Mouse (Mus musculus): ENCODE data around the gene Olfr1093. TPM values are rescaled to one million over a fixed set of nuclear protein-coding genes. Genes with fewer than 3 reads are reported as not detected.

Olfr1093 gene
- polyA plus RNA-seq (2015; fragmentation: Nextera tagmentation; extraction: Ambion mirVana), result not detected in 2 replicates

DNA sequence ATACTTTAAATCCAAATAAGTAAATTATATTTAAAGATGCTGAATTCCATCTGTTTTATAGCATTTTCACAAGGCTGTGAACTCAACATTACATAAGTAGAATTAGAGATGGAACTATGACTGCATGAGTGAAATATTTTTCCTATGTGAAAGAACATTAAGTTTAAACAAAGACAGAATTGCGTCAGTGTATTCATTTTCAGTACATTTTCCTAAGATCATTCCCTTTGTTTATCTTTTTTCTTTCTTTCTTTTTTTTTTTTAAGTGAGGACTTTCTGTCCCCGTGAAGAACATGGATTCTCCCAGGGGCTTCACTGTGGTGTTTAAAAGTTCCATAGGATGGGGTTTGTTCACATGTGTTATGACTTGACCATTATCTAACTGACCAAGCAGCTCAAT lies at the start of gene Olfr1093:
Gene Olfr1093 (plus strand): TSS at position 301 of the 400 bp plus-strand sequence.
- no peak within 1 kb of the TSS for H3K4me2 ChIP-seq (replicated peaks; ENCODE audit: low read depth)
- WGBS, result 52% methylated on average over 2 of the region's 2 CpGs
- DNase-seq (ENCODE audit: low spot score) (no peak), ATAC-seq (ENCODE audit: low FRiP score, low TSS enrichment) (no peak)
- TF ChIP-seq CTCF (IDR thresholded peaks at IDR 0.05; ENCODE audit: low read depth) (no peak), EP300 (optimal IDR thresholded peaks at IDR 0.05) (no peak)
- H3K9me3 ChIP-seq (ENCODE audit: control insufficient read depth, low read length), result no peaks in the 10 kb centered on the region
- H3K27me3 ChIP-seq (ENCODE audit: control insufficient read depth, insufficient read depth, low read length), result no peaks in the 10 kb centered on the region
- H3K4me3 ChIP-seq (ENCODE audit: low read depth, low read length), result no peak within 1 kb of the TSS
- no peak within 1 kb of the TSS for H3K27ac ChIP-seq (replicated peaks)
- H3K4me1 ChIP-seq (replicated peaks; ENCODE audit: control insufficient read depth, insufficient read depth), result no peaks in the 10 kb centered on the region
- no peaks in the 10 kb centered on the region for H3K36me3 ChIP-seq (ENCODE audit: control insufficient read depth, insufficient read depth, low read length)
- H3K9ac ChIP-seq (ENCODE audit: low read length), result no peak within 1 kb of the TSS

DNA sequence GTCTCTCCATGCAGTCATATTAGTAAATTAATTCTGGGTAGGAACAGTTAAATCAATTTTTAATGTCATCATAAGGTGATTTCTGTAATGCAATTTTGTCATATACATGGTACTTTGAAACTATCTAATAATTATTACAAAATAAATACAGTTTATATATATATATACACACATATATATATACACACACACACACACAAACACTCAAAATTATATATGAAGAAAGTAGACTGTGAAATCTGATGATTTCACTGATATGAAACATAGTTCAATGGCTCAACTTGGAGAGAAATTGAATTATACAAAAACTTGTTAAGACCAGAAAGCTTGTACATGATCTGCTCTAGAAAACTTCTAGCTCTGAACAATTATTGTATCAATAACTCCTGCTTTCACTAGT lies 48.7 kb upstream of the Olfr1093 start, which contains the start of gene Olfr1089:
Gene Olfr1089 (minus strand): TSS at position 101 of the 400 bp plus-strand sequence.
- no peak within 1 kb of the TSS for H3K4me3 ChIP-seq (ENCODE audit: low read depth, low read length)
- no peak within 1 kb of the TSS for H3K27ac ChIP-seq (replicated peaks)
- H3K9me3 ChIP-seq (ENCODE audit: control insufficient read depth, low read length), result no peaks in the 10 kb centered on the region
- H3K9ac ChIP-seq (ENCODE audit: low read length), result no peak within 1 kb of the TSS
- no peaks in the 10 kb centered on the region for H3K4me1 ChIP-seq (replicated peaks; ENCODE audit: control insufficient read depth, insufficient read depth)
- H3K27me3 ChIP-seq (ENCODE audit: control insufficient read depth, insufficient read depth, low read length), result no peaks in the 10 kb centered on the region
- TF ChIP-seq EP300 (optimal IDR thresholded peaks at IDR 0.05) (no peak), CTCF (IDR thresholded peaks at IDR 0.05; ENCODE audit: low read depth) (no peak)
- H3K4me2 ChIP-seq (replicated peaks; ENCODE audit: low read depth), result no peak within 1 kb of the TSS
- H3K36me3 ChIP-seq (ENCODE audit: control insufficient read depth, insufficient read depth, low read length), result no peaks in the 10 kb centered on the region
- DNase-seq (ENCODE audit: low spot score) (no peak), ATAC-seq (ENCODE audit: low FRiP score, low TSS enrichment) (no peak)

GRCm38 (mm10) chr2:86758893-86759292 lies 23.4 kb upstream of the Olfr1093 start, which contains the start of gene Olfr1090:
Olfr1090 (minus strand) TSS chr2:86758993.
- Histone ChIP-seq H3K27me3 (ENCODE audit: control insufficient read depth, insufficient read depth, low read length) (no peaks in the 10 kb centered on the region), H3K4me3 (ENCODE audit: low read depth, low read length) (no peak within 1 kb of the TSS), H3K4me1 (replicated peaks; ENCODE audit: control insufficient read depth, insufficient read depth) (no peaks in the 10 kb centered on the region), H3K4me2 (replicated peaks; ENCODE audit: low read depth) (no peak within 1 kb of the TSS), H3K27ac (replicated peaks) (no peak within 1 kb of the TSS), H3K9ac (ENCODE audit: low read length) (no peak within 1 kb of the TSS), H3K9me3 (ENCODE audit: control insufficient read depth, low read length) (no peaks in the 10 kb centered on the region), H3K36me3 (ENCODE audit: control insufficient read depth, insufficient read depth, low read length) (no peaks in the 10 kb centered on the region)
- TF ChIP-seq EP300 (optimal IDR thresholded peaks at IDR 0.05), result no peak
- TF ChIP-seq CTCF (IDR thresholded peaks at IDR 0.05; ENCODE audit: low read depth), result no peak
- no peak for ATAC-seq (ENCODE audit: low FRiP score, low TSS enrichment)
- WGBS, result 83% methylated on average over 1 of the region's 1 CpGs
- no peak for DNase-seq (ENCODE audit: low spot score)

- Histone ChIP-seq H3K4me2 (replicated peaks; ENCODE audit: low read depth) (no peak overlapping the region), H3K27ac (replicated peaks) (no peak overlapping the region), H3K27me3 (ENCODE audit: control insufficient read depth, insufficient read depth, low read length) (no peaks in the 10 kb centered on the region), H3K4me3 (ENCODE audit: low read depth, low read length) (no peak overlapping the region), H3K36me3 (ENCODE audit: control insufficient read depth, insufficient read depth, low read length) (no peaks in the 10 kb centered on the region), H3K4me1 (replicated peaks; ENCODE audit: control insufficient read depth, insufficient read depth) (no peaks in the 10 kb centered on the region), H3K9me3 (ENCODE audit: control insufficient read depth, low read length) (no peaks in the 10 kb centered on the region), H3K9ac (ENCODE audit: low read length) (no peak overlapping the region)
- DNase-seq (ENCODE audit: low spot score) (no peak), ATAC-seq (ENCODE audit: low FRiP score, low TSS enrichment) (no peak)
- TF ChIP-seq CTCF (IDR thresholded peaks at IDR 0.05; ENCODE audit: low read depth), result no peak
- no peak for TF ChIP-seq EP300 (optimal IDR thresholded peaks at IDR 0.05)
- WGBS, result 99% methylated on average over 6 of the region's 6 CpGs
Observed at GRCm38 (mm10) chr2:86761050-86761449, 21.2 kb upstream of the Olfr1093 start.

GRCm38 (mm10) chr2:86809918-86810317 lies 27.6 kb downstream of the Olfr1093 start, which contains the start of gene Olfr141:
Olfr141 (minus strand) TSS chr2:86810018.
- no peaks in the 10 kb centered on the region for H3K9me3 ChIP-seq (ENCODE audit: control insufficient read depth, low read length)
- ATAC-seq (ENCODE audit: low FRiP score, low TSS enrichment), result no peak

GRCm38 (mm10) chr2:86824363-86824762 lies 42.1 kb downstream of the Olfr1093 start, which contains the start of gene Olfr1094:
Olfr1094 (plus strand) TSS chr2:86824663.
- no peak for ATAC-seq (ENCODE audit: low FRiP score, low TSS enrichment)
- Histone ChIP-seq H3K9me3 (ENCODE audit: control insufficient read depth, low read length) (no peaks in the 10 kb centered on the region), H3K4me2 (replicated peaks; ENCODE audit: low read depth) (no peak within 1 kb of the TSS), H3K4me1 (replicated peaks; ENCODE audit: control insufficient read depth, insufficient read depth) (no peaks in the 10 kb centered on the region), H3K27me3 (ENCODE audit: control insufficient read depth, insufficient read depth, low read length) (no peaks in the 10 kb centered on the region), H3K4me3 (ENCODE audit: low read depth, low read length) (no peak within 1 kb of the TSS), H3K27ac (replicated peaks) (no peak within 1 kb of the TSS), H3K9ac (ENCODE audit: low read length) (no peak within 1 kb of the TSS), H3K36me3 (ENCODE audit: control insufficient read depth, insufficient read depth, low read length) (no peaks in the 10 kb centered on the region)
- DNase-seq (ENCODE audit: low spot score), result no peak
- TF ChIP-seq CTCF (IDR thresholded peaks at IDR 0.05; ENCODE audit: low read depth), result no peak

More at GRCm38 (mm10) chr2:86809918-86810317, 27.6 kb downstream of the Olfr1093 start, which contains the start of gene Olfr141:
- Histone ChIP-seq H3K27ac (replicated peaks) (no peak within 1 kb of the TSS), H3K36me3 (ENCODE audit: control insufficient read depth, insufficient read depth, low read length) (no peaks in the 10 kb centered on the region), H3K4me3 (ENCODE audit: low read depth, low read length) (no peak within 1 kb of the TSS), H3K4me2 (replicated peaks; ENCODE audit: low read depth) (no peak within 1 kb of the TSS), H3K4me1 (replicated peaks; ENCODE audit: control insufficient read depth, insufficient read depth) (no peaks in the 10 kb centered on the region), H3K27me3 (ENCODE audit: control insufficient read depth, insufficient read depth, low read length) (no peaks in the 10 kb centered on the region), H3K9ac (ENCODE audit: low read length) (no peak within 1 kb of the TSS)
- no peak for DNase-seq (ENCODE audit: low spot score)
- TF ChIP-seq EP300 (optimal IDR thresholded peaks at IDR 0.05) (no peak), CTCF (IDR thresholded peaks at IDR 0.05; ENCODE audit: low read depth) (no peak)

Other genes with a start within 250 kb of the Olfr1093 start
- not detected in 2 replicates for gene Olfr1079, start 240.0 kb upstream of the Olfr1093 start, polyA plus RNA-seq (2015; fragmentation: Nextera tagmentation; extraction: Ambion mirVana)
- gene Olfr1080, start 224.2 kb upstream of the Olfr1093 start, polyA plus RNA-seq (2015; fragmentation: Nextera tagmentation; extraction: Ambion mirVana), result not detected in 2 replicates
- gene Olfr1082, start 183.5 kb upstream of the Olfr1093 start, polyA plus RNA-seq (2015; fragmentation: Nextera tagmentation; extraction: Ambion mirVana), result not detected in 2 replicates
- gene Olfr1084, start 142.8 kb upstream of the Olfr1093 start, polyA plus RNA-seq (2015; fragmentation: Nextera tagmentation; extraction: Ambion mirVana), result not detected in 2 replicates
- not detected in 2 replicates for gene Olfr1085, start 120.5 kb upstream of the Olfr1093 start, polyA plus RNA-seq (2015; fragmentation: Nextera tagmentation; extraction: Ambion mirVana)
- not detected in 2 replicates for gene Olfr1086, start 102.4 kb upstream of the Olfr1093 start, polyA plus RNA-seq (2015; fragmentation: Nextera tagmentation; extraction: Ambion mirVana)
- gene Olfr1087, start 84.1 kb upstream of the Olfr1093 start, polyA plus RNA-seq (2015; fragmentation: Nextera tagmentation; extraction: Ambion mirVana), result not detected in 2 replicates
- not detected in 2 replicates for gene Olfr1089, start 48.8 kb upstream of the Olfr1093 start, polyA plus RNA-seq (2015; fragmentation: Nextera tagmentation; extraction: Ambion mirVana)
- gene Olfr1090, start 23.5 kb upstream of the Olfr1093 start, polyA plus RNA-seq (2015; fragmentation: Nextera tagmentation; extraction: Ambion mirVana), result not detected in 2 replicates
- not detected in 2 replicates for gene Olfr141, start 27.5 kb downstream of the Olfr1093 start, polyA plus RNA-seq (2015; fragmentation: Nextera tagmentation; extraction: Ambion mirVana)
- 0.06 TPM in 1 of 2 replicates, not detected in the other for gene Olfr1094, start 42.2 kb downstream of the Olfr1093 start, polyA plus RNA-seq (2015; fragmentation: Nextera tagmentation; extraction: Ambion mirVana)
- gene Olfr1095, start 69.2 kb downstream of the Olfr1093 start, polyA plus RNA-seq (2015; fragmentation: Nextera tagmentation; extraction: Ambion mirVana), result not detected in 2 replicates
- not detected in 2 replicates for gene Gm13723, start 92.3 kb downstream of the Olfr1093 start, polyA plus RNA-seq (2015; fragmentation: Nextera tagmentation; extraction: Ambion mirVana)
- gene Olfr1097, start 109.7 kb downstream of the Olfr1093 start, polyA plus RNA-seq (2015; fragmentation: Nextera tagmentation; extraction: Ambion mirVana), result not detected in 2 replicates
- not detected in 2 replicates for gene Olfr1098, start 142.1 kb downstream of the Olfr1093 start, polyA plus RNA-seq (2015; fragmentation: Nextera tagmentation; extraction: Ambion mirVana)
- gene Olfr1099, start 178.2 kb downstream of the Olfr1093 start, polyA plus RNA-seq (2015; fragmentation: Nextera tagmentation; extraction: Ambion mirVana), result not detected in 2 replicates
- not detected in 2 replicates for gene Olfr1100, start 197.5 kb downstream of the Olfr1093 start, polyA plus RNA-seq (2015; fragmentation: Nextera tagmentation; extraction: Ambion mirVana)
- gene Olfr1101, start 208.7 kb downstream of the Olfr1093 start, polyA plus RNA-seq (2015; fragmentation: Nextera tagmentation; extraction: Ambion mirVana), result not detected in 2 replicates
- not detected in 2 replicates for gene Olfr1102, start 215.9 kb downstream of the Olfr1093 start, polyA plus RNA-seq (2015; fragmentation: Nextera tagmentation; extraction: Ambion mirVana)
- not detected in 2 replicates for gene Olfr1104, start 244.6 kb downstream of the Olfr1093 start, polyA plus RNA-seq (2015; fragmentation: Nextera tagmentation; extraction: Ambion mirVana)

All from stomach, postnatal 0 days (tissue).